Mouse (Mus musculus): ENCODE results near the gene Chst7. TPM values are rescaled to one million over a fixed set of nuclear protein-coding genes. Genes with fewer than 3 reads are reported as not detected.

The Chst7 gene
- total RNA-seq (2018; cell fraction: chromatin; rRNA removed) = 1 to 10 TPM in 6 of 26 experiments, under 1 TPM in 14, not detected in 6; 0.37 to 2.1 (median 0.75) TPM
- total RNA-seq (2018; cell fraction: cytosol; rRNA removed) = 1 to 10 TPM in 22 of 26 experiments, under 1 TPM in 4; 0.61 to 3.4 (median 1.5) TPM
- total RNA-seq (2018; cell fraction: nucleus; rRNA removed) = 1 to 10 TPM in 24 of 26 experiments, under 1 TPM in 2; 0.81 to 4.6 (median 1.9) TPM
- polyA plus RNA-seq (2018) = 0.47 to 1.8 TPM (median 1.2 TPM) in 3 replicates

DNA sequence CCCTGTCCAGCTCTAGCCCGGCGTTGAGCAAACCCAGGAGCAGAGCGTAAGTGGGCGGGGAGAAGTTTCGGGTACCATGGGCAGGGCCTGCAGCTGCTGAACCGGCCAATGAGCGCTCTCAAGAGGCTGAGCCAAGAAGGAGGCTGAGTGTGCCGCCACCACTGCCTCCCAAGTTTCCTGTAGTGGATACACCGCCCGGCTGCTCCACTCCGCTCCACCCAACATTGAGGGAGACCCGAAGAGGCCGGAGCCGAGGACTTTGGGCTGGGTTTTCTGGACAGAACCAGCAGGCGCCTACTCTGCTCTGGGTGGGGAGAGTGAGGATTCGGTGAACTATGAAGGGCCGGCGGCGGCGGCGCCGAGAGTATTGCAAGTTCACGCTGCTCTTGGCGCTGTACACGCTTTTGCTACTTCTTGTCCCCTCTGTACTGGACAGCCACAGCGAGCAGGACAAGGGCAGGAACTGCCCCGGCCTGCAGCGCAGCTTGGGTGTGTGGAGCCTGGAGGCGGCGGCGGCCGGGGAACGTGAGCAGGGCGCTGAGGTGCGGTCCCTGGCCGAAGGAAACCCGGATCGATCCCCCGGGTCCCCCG, at the start of gene Chst7:
Chst7 (plus strand) TSS at position 180 of the 591 bp plus-strand sequence.
- 15% methylated on average over 33 of the region's 40 CpGs for WGBS (ENCODE audit: missing documents)
- H3K36me3 ChIP-seq (ENCODE audit: inconsistent target) = no peaks in the 10 kb centered on the region
- H3K4me3 ChIP-seq (ENCODE audit: inconsistent target) = peak within 1 kb of the TSS; percentile 29
- no peaks in the 10 kb centered on the region for H3K79me2 ChIP-seq (ENCODE audit: inconsistent target)
- H3K27ac ChIP-seq = no peak within 1 kb of the TSS

DNA sequence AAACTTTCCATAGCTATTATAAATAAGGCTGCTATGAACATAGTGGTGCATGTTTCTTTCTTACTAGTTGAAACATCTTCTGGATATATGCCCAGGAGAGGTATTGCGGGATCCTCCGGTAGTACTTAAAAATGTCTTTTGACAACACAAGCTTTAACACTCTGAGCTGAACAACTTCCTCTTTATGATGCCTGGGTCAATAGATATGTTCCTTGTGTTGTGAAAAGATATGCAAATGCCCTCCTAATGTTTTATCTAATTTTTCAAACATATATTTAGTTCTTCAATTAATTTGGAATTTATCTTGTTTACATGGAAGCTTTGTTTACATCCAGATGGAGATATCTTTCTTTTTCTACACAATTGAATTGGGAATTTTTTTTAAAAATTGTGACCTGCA, 47.1 kb upstream of the Chst7 start:
- WGBS (ENCODE audit: missing documents) = 90% methylated on average over 2 of the region's 2 CpGs
- Histone ChIP-seq H3K79me2 (ENCODE audit: inconsistent target) (no peaks in the 10 kb centered on the region), H3K4me3 (ENCODE audit: inconsistent target) (no peak overlapping the region), H3K27ac (no peak overlapping the region), H3K36me3 (ENCODE audit: inconsistent target) (no peaks in the 10 kb centered on the region)

DNA sequence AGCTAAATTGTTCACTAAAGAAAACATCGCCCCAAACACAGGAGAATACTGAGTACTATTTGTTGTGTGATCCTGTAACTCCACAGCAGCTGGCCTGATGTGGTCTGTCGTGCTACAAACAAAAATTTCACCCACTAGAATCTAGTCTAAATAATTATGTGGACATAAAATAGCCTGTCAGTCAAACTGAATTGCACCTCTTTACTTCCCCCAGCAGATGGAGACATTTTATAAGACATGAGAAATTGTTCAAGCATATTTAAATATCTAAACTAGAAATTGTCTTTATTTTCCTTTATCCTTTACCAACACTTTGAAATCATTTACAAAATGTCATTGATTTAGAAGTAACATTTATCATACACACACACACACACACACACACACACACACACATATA, 38.4 kb upstream of the Chst7 start:
- no peak overlapping the region for H3K4me3 ChIP-seq (ENCODE audit: inconsistent target)
- no peak overlapping the region for H3K27ac ChIP-seq
- H3K79me2 ChIP-seq (ENCODE audit: inconsistent target) = no peaks in the 10 kb centered on the region
- 25% methylated on average over 2 of the region's 2 CpGs for WGBS (ENCODE audit: missing documents)
- H3K36me3 ChIP-seq (ENCODE audit: inconsistent target) = no peaks in the 10 kb centered on the region

DNA sequence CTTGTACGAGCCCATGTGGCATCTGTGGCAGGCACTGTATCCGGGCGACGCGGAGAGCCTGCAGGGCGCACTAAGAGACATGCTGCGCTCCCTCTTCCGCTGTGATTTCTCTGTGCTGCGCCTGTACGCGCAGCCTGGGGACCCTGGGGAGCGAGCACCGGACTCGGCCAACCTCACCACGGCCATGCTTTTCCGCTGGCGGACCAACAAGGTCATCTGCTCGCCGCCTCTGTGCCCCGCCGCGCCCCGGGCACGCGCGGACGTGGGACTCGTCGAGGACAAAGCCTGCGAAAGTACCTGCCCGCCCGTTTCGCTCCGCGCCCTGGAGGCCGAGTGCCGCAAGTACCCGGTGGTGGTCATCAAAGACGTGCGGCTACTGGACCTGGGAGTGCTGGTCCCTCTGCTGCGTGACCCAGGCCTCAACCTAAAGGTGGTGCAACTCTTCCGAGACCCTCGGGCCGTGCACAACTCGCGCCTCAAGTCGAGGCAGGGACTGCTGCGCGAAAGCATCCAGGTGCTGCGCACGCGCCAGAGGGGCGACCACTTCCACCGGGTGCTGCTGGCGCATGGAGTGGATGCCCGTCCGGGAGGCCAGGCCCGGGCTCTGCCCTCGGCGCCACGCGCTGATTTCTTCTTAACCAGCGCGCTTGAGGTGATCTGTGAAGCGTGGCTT, 872 bp downstream of the Chst7 start:
- 20% methylated on average over 56 of the region's 65 CpGs for WGBS (ENCODE audit: missing documents)
- Histone ChIP-seq H3K79me2 (ENCODE audit: inconsistent target) (no peaks in the 10 kb centered on the region), H3K36me3 (ENCODE audit: inconsistent target) (no peaks in the 10 kb centered on the region), H3K27ac (no peak overlapping the region), H3K4me3 (ENCODE audit: inconsistent target) (peak overlapping the region; percentile 29; the same call in 1 of the 2 replicates)

DNA sequence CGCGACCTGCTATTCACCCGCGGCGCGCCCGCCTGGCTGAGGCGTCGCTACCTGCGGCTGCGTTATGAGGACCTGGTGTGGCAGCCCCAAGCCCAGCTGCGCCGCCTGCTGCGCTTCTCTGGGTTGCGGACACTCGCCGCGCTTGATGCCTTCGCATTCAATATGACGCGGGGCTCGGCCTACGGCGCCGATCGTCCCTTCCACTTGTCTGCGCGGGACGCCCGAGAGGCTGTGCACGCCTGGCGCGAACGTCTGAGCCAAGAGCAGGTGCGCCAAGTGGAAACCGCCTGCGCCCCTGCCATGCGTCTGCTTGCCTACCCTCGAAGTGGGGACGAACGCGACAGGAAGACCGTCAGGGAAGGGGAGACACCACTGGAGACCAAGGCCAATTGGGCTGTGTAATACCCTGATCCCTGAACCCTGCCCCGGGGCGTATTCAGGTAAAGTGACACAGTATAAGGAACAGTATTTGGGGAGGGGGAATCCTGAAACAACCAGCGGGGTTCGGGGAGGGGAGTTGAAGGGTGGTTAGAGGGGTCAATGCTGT, 1.5 kb downstream of the Chst7 start:
- Histone ChIP-seq H3K27ac (no peak overlapping the region), H3K36me3 (ENCODE audit: inconsistent target) (no peaks in the 10 kb centered on the region)
- 24% methylated on average over 43 of the region's 47 CpGs for WGBS (ENCODE audit: missing documents)

DNA sequence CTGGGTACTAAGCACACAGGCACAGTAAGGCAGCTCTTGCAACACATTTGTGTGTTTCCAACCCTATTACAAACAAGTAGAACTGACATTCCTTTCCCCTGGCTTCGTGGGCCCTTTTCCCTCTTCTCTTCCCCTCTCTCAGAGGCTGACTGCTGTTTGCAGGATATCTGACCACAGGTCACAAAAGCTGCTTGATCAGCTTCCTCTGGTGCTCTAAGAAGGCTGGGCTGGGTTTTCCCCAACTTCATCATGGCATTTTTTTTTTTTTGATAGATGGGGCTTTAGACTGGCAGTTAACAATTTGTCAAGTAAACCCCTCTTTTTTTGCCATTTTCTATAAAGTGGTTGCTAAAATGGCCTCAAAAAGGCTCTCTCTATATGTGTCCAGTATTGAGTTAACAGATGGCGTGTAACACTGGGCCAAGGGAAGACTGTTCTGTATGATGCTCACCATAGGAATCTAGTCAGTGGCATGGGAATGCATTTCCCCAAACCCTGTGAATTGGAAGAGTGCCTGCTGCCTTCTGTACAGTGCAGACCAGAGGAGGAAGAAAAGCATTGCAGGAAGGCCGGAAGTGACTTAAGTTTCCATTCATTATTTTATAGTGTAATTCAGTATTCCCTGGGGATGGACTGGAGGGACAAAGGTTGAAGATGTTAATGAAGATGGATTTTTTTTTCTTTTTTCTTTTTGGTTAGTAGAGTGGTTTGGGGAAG, 2.6 kb downstream of the Chst7 start:
- Histone ChIP-seq H3K27ac (no peak overlapping the region), H3K4me3 (ENCODE audit: inconsistent target) (no peak overlapping the region), H3K79me2 (ENCODE audit: inconsistent target) (no peaks in the 10 kb centered on the region), H3K36me3 (ENCODE audit: inconsistent target) (no peaks in the 10 kb centered on the region)
- WGBS (ENCODE audit: missing documents) = 52% methylated on average over 3 of the region's 3 CpGs

More for the DNA sequence above, 1.5 kb downstream of the Chst7 start:
- Histone ChIP-seq H3K79me2 (ENCODE audit: inconsistent target) (no peaks in the 10 kb centered on the region), H3K4me3 (ENCODE audit: inconsistent target) (no peak overlapping the region)

DNA sequence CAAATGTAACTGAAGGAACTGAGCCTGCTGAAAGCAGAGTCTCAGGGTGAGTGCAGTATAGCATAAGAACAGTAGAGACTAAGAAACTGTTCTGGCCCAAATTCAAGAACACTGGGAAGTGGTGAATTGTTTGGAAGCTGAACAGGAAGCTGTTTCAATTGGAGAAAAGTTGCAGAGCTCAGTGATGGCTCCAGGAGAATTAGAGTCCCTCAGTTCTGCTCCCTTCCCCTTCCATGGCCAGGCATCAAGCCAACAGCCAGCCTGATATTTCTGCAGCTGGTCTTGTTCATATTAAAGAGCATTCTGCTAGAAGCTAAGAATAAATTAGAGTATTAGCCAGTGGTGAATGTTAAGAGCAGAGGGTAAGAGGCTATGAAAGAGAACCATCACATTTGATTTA, 7.3 kb downstream of the Chst7 start:
- Histone ChIP-seq H3K4me3 (ENCODE audit: inconsistent target) (no peak overlapping the region), H3K79me2 (ENCODE audit: inconsistent target) (no peaks in the 10 kb centered on the region), H3K27ac (no peak overlapping the region), H3K36me3 (ENCODE audit: inconsistent target) (no peaks in the 10 kb centered on the region)

DNA sequence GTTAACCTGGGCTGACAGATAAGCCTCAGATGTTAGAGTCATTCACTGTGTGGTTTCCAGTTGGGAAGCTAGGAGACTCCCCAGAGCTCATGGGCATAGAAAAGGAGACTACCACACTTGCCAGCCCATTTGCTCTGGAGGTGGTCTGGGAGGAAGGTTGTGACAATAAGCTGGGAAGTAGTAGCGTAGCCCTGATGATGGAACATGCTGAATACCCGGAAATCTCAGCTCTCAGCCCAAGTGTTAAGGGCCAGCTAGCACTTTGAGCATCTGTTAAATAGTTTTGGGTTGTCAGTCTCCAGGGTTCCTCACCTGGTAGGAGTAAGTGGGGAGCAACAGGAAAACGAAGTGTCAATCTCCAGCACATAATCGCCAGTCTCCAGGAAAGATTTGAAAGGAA, 10.8 kb downstream of the Chst7 start:
- WGBS (ENCODE audit: missing documents) = 81% methylated on average over 4 of the region's 4 CpGs
- no peaks in the 10 kb centered on the region for H3K36me3 ChIP-seq (ENCODE audit: inconsistent target)
- no peaks in the 10 kb centered on the region for H3K79me2 ChIP-seq (ENCODE audit: inconsistent target)

DNA sequence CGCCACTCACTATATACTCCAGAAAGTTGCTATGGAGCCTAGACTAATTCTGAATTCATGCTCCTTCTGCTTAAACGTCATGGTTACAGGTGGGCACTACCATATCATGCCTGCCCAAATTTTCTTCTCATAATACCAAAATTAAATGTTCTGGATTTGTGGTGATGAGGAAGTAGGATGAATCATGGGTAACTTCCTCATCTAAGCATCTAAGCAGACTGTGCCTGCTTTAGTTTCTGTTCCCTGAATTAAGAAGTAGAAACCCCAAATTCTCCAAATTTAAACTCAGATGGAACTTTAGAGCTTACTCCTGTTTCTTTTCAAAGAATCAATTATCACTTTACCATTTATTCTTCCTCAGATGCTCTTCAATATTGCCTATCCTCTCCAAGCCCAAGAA, 58.4 kb downstream of the Chst7 start:
- Histone ChIP-seq H3K79me2 (ENCODE audit: inconsistent target) (no peaks in the 10 kb centered on the region), H3K36me3 (ENCODE audit: inconsistent target) (no peaks in the 10 kb centered on the region), H3K27ac (peak overlapping the region; percentile 7; the same call in 1 of the 2 replicates), H3K4me3 (ENCODE audit: inconsistent target) (no peak overlapping the region)
- 47% methylated on average over 2 of the region's 2 CpGs for WGBS (ENCODE audit: missing documents)

More for the DNA sequence above, 10.8 kb downstream of the Chst7 start:
- H3K27ac ChIP-seq = no peak overlapping the region
- H3K4me3 ChIP-seq (ENCODE audit: inconsistent target) = no peak overlapping the region

DNA sequence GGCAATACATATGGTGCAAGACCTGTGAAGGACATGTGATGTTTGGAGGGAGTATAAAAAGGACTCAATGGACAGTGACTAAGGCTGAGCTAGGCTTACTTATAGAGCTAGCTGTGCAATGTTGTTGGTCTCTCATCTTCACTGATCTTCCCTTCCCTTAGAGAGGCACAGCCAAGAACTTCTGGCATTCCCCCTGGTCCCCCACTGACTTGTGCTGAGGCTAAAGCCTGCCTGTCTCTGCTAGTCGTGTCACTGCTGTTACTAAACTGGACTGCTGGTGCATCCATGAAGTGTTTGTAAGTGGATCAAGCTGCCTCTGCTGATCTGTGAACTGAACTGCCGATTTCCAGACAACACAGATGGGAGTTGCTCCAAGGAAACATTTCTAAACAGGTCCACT, 66.1 kb downstream of the Chst7 start:
- Histone ChIP-seq H3K27ac (no peak overlapping the region), H3K79me2 (ENCODE audit: inconsistent target) (no peaks in the 10 kb centered on the region), H3K36me3 (ENCODE audit: inconsistent target) (no peaks in the 10 kb centered on the region), H3K4me3 (ENCODE audit: inconsistent target) (no peak overlapping the region)
- WGBS (ENCODE audit: missing documents) = 69% methylated on average over 2 of the region's 2 CpGs

DNA sequence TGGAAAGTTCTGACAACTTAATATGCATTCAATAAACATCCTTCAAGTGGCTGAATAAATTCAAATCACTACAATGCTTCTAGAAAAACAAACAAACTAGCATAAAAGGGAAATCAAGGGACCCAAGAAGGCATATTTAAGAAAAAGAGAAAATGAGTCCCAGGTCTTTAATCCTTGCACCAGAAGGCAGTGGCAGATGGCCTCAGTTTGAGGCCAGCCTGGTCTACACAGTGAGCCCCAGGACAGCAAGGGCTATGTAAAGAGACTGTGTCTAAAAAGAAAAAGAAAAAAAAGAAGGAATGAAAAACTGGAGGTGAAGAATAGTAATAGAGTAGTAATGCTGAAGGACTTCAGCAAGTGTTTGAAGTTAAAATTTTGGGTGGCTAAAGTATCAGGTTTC, 69.6 kb downstream of the Chst7 start:
- Histone ChIP-seq H3K36me3 (ENCODE audit: inconsistent target) (no peaks in the 10 kb centered on the region), H3K4me3 (ENCODE audit: inconsistent target) (no peak overlapping the region), H3K79me2 (ENCODE audit: inconsistent target) (no peaks in the 10 kb centered on the region), H3K27ac (no peak overlapping the region)

DNA sequence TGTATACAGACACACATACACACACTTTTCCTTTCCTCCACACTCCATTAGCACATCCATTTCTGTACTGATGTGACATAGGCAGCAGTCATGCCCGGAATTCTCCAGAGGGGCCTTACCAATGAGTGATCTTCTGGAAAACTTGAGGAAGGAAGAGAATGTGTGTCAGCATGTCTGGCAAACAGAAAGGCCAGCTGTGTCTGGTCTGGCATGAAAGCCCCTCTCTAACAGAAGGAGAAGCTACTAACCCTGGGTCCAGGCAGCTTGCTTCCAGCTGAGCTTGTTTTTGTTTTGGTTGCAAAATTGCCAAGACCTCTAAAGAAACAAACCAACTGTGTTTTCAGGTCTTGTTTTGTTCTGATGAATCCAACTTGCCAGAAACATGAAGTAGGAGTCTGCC, 70.1 kb downstream of the Chst7 start:
- no peaks in the 10 kb centered on the region for H3K36me3 ChIP-seq (ENCODE audit: inconsistent target)
- 100% methylated on average over 1 of the region's 1 CpGs for WGBS (ENCODE audit: missing documents)
- H3K4me3 ChIP-seq (ENCODE audit: inconsistent target) = no peak overlapping the region
- H3K79me2 ChIP-seq (ENCODE audit: inconsistent target) = no peaks in the 10 kb centered on the region
- H3K27ac ChIP-seq = no peak overlapping the region

Measured in macrophage (primary cell).